Mouse (Mus musculus) megakaryocyte-erythroid progenitor cell, adult 5 weeks (primary cell): Measurements from ENCODE around the gene Gm13102. TPM values are rescaled to one million over a fixed set of nuclear protein-coding genes. Genes with fewer than 3 reads are reported as not detected.

ENCODE experiments used
- polyA plus RNA-seq: library from polyadenylated mRNA; stranded (reverse); fragments of >175 nt; gene quantifications from 2 replicates; pipeline ENCODE4 v1.2.3, GENCODE M21; 2012

The Gm13102 gene
- polyA plus RNA-seq, result not detected in 2 replicates

GRCm38 (mm10) chr4:144106174-144106573 is at the start of gene Gm13102:
Gene Gm13102 (plus strand): TSS chr4:144106474.

DNA sequence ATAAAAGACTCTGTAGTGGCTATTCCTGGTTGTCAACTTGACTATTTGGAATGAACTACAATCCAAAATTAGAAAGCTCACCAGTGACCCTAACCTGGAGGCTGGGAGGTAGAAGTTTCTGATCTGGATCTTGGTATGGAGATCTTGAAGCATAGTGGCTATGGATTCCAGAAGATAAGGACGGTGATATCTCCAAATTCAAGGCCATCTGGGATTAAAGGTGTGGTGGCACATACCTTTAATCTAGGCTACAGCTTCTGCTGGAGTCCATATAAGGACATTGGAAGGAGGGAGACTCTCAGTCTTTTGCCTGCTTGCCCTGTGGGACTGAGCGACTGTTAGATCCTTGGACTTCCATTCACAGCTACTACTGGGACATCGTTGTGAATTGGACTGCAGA is 47.4 kb upstream of the Gm13102 start, which contains the start of gene Pramel4:
Gene Pramel4 (plus strand): TSS at position 301 of the 400 bp plus-strand sequence.

Other genes with a start within 250 kb of the Gm13102 start
- gene Pramef6, start 206.1 kb upstream of the Gm13102 start, polyA plus RNA-seq, result 0.05 TPM in 1 of 2 replicates, not detected in the other
- gene Pramef25, start 155.5 kb upstream of the Gm13102 start, polyA plus RNA-seq, result not detected in 2 replicates
- not detected in 2 replicates for gene Gm13101, start 139.5 kb upstream of the Gm13102 start, polyA plus RNA-seq
- not detected in 2 replicates for gene Pramef17, start 112.1 kb upstream of the Gm13102 start, polyA plus RNA-seq
- gene Pramel4, start 47.3 kb upstream of the Gm13102 start, polyA plus RNA-seq, result not detected in 2 replicates
- gene Oog3, start 56.2 kb downstream of the Gm13102 start, polyA plus RNA-seq, result not detected in 2 replicates
- gene Oog2, start 84.2 kb downstream of the Gm13102 start, polyA plus RNA-seq, result not detected in 2 replicates
- not detected in 2 replicates for gene C87977, start 106.8 kb downstream of the Gm13102 start, polyA plus RNA-seq
- not detected in 2 replicates for gene Pramel5, start 174.0 kb downstream of the Gm13102 start, polyA plus RNA-seq
- gene Gm13128, start 223.8 kb downstream of the Gm13102 start, polyA plus RNA-seq, result not detected in 2 replicates